Mouse (Mus musculus) kidney, embryonic 15.5 days (tissue): ENCODE results near the gene Wfs1. TPM values are rescaled to one million over a fixed set of nuclear protein-coding genes. Genes with fewer than 3 reads are reported as not detected.

ENCODE experiments used
- ATAC-seq: fragments of 200-750 bp; cut with Nextera tagmentation; replicated peaks from 2 replicates; pipeline ENCODE4 v1.8.0; 2017; ENCODE audit warnings: moderate TSS enrichment; ENCODE audit not compliant: low FRiP score
- H3K27ac ChIP-seq: fragments of 300-500 bp; sonication (generic); 2 replicates; pipeline ENCODE4 v1.5.1; 2015; ENCODE audit warnings: mild to moderate bottlenecking, inconsistent platforms
- H3K27me3 ChIP-seq: fragments of 300-500 bp; sonication (generic); 2 replicates; pipeline ENCODE4 v1.6.1; 2015; ENCODE audit warnings: inconsistent platforms
- H3K36me3 ChIP-seq: fragments of 300-500 bp; sonication (generic); 2 replicates; pipeline ENCODE4 v1.6.1; 2015; ENCODE audit warnings: inconsistent platforms
- H3K4me1 ChIP-seq: fragments of 300-500 bp; sonication (generic); 2 replicates; pipeline ENCODE4 v1.6.1; 2015; ENCODE audit warnings: inconsistent platforms
- H3K4me2 ChIP-seq: fragments of 300-500 bp; sonication (generic); 2 replicates; pipeline ENCODE4 v1.6.1; 2015; ENCODE audit warnings: moderate library complexity, mild to moderate bottlenecking, inconsistent platforms
- H3K4me3 ChIP-seq: fragments of 300-500 bp; sonication (generic); replicated peaks from 2 replicates; pipeline ENCODE4 v1.5.1; 2015; ENCODE audit warnings: mild to moderate bottlenecking, inconsistent platforms
- H3K9ac ChIP-seq: fragments of 300-500 bp; sonication (generic); 2 replicates; pipeline ENCODE4 v1.6.1; 2015; ENCODE audit warnings: mild to moderate bottlenecking, inconsistent platforms
- H3K9me3 ChIP-seq: fragments of 300-500 bp; sonication (generic); replicated peaks from 2 replicates; pipeline ENCODE4 v1.6.1; 2016; ENCODE audit warnings: inconsistent platforms
- WGBS: fragments of 180-500 bp; shearing (Covaris S2); methylation state at CpG from one replicate; pipeline ENCODE4 v1.1.7; 2015; ENCODE audit warnings: mixed read lengths; 5-methylcytosine and 5-hydroxymethylcytosine counted together
- polyA plus RNA-seq: library from polyadenylated mRNA; unstranded; fragments of >200 nt; fragmentation: Nextera tagmentation; extraction: Ambion mirVana; gene quantifications from 2 replicates; pipeline ENCODE4 v1.2.1, GENCODE M21; 2015

Wfs1 gene
- polyA plus RNA-seq, 1 experiment from 2014 or later, result 19.5 TPM

DNA sequence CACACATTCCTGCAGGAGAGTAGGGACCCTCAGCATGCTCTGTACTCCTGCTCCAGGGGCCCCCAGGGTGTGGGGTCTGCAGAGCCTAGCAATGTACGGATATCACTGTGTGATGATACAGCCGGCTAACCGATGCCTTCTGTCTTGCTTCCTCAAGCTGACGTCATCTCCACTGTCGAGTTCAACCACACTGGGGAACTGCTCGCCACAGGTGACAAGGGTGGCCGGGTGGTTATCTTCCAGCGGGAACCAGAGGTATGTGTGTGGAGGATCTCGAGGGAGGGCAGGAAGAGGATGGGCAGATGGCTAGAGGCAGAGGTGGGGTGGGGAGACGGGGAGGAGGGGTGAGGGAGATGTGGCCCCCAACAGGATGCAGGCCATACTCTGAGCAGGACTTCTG, 66.2 kb downstream of the Wfs1 start:
- no peak for ATAC-seq
- no peak overlapping the region for H3K27ac ChIP-seq
- no peaks in the 10 kb centered on the region for H3K36me3 ChIP-seq
- H3K9ac ChIP-seq, result no peak overlapping the region
- H3K4me2 ChIP-seq, result no peak overlapping the region
- no peak overlapping the region for H3K4me3 ChIP-seq
- no peaks in the 10 kb centered on the region; the same call in 1 of the 2 replicates for H3K4me1 ChIP-seq
- H3K27me3 ChIP-seq, result 0 out of 2 replicates have a peak, but pooled peaks cover 4% of the 10 kb centered on the region
- WGBS, result 75% methylated on average over 10 of the region's 10 CpGs
- no peaks in the 10 kb centered on the region for H3K9me3 ChIP-seq

GRCm38 (mm10) chr5:36921871-36922270, 67.1 kb downstream of the Wfs1 start:
- Histone ChIP-seq H3K9me3 (no peaks in the 10 kb centered on the region), H3K27me3 (0 out of 2 replicates have a peak, but pooled peaks cover 4% of the 10 kb centered on the region), H3K27ac (no peak overlapping the region), H3K4me1 (no peaks in the 10 kb centered on the region; the same call in 1 of the 2 replicates), H3K4me3 (no peak overlapping the region), H3K9ac (no peak overlapping the region), H3K4me2 (no peak overlapping the region), H3K36me3 (no peaks in the 10 kb centered on the region)
- ATAC-seq, result no peak
- 87% methylated on average over 1 of the region's 1 CpGs for WGBS

- H3K9ac ChIP-seq, result no peak overlapping the region
- 0 out of 2 replicates have a peak, but pooled peaks cover 4% of the 10 kb centered on the region for H3K27me3 ChIP-seq
- no peak overlapping the region for H3K27ac ChIP-seq
- no peak overlapping the region for H3K4me3 ChIP-seq
- H3K36me3 ChIP-seq, result no peaks in the 10 kb centered on the region
- ATAC-seq, result no peak
- H3K9me3 ChIP-seq, result no peaks in the 10 kb centered on the region
- no peak overlapping the region for H3K4me2 ChIP-seq
- no peaks in the 10 kb centered on the region; the same call in 1 of the 2 replicates for H3K4me1 ChIP-seq
- WGBS, result 35% methylated on average over 1 of the region's 1 CpGs
Observed at GRCm38 (mm10) chr5:36920072-36920471, 68.9 kb downstream of the Wfs1 start.

- Histone ChIP-seq H3K4me3 (no peak overlapping the region), H3K27me3 (peaks cover 4% of the 10 kb centered on the region; the same call in 1 of the 2 replicates), H3K27ac (no peak overlapping the region), H3K4me2 (no peak overlapping the region), H3K9me3 (no peaks in the 10 kb centered on the region), H3K4me1 (no peaks in the 10 kb centered on the region; the same call in 1 of the 2 replicates), H3K36me3 (no peaks in the 10 kb centered on the region), H3K9ac (no peak overlapping the region)
- 78% methylated on average over 7 of the region's 7 CpGs for WGBS
- no peak for ATAC-seq
Observed at GRCm38 (mm10) chr5:36918016-36918415, 71.0 kb downstream of the Wfs1 start.

DNA sequence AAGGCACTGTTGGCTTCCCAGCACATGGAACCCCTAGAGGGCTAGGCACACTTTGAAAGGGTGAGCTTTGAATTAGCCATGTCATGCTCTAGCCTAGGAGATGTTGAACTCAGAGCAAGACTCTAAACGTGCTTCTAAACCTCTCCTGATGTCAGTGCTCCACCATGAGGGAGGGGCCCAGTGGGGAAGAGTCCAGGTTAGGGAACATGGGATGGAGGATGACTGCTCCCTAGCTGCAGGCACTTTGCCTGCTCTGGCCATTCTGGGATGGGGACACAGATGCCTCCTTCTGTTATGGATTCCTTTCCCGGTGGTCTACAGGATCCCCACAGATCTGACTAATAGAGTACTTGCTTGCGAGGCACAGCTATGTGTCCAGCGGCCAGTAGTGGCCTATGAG, 71.8 kb downstream of the Wfs1 start:
- Histone ChIP-seq H3K36me3 (no peaks in the 10 kb centered on the region), H3K9me3 (no peaks in the 10 kb centered on the region), H3K9ac (no peak overlapping the region), H3K4me3 (no peak overlapping the region), H3K4me1 (no peaks in the 10 kb centered on the region; the same call in 1 of the 2 replicates), H3K4me2 (no peak overlapping the region), H3K27me3 (peaks cover 11% of the 10 kb centered on the region), H3K27ac (no peak overlapping the region)
- ATAC-seq, result no peak
- 82% methylated on average over 4 of the region's 4 CpGs for WGBS

DNA sequence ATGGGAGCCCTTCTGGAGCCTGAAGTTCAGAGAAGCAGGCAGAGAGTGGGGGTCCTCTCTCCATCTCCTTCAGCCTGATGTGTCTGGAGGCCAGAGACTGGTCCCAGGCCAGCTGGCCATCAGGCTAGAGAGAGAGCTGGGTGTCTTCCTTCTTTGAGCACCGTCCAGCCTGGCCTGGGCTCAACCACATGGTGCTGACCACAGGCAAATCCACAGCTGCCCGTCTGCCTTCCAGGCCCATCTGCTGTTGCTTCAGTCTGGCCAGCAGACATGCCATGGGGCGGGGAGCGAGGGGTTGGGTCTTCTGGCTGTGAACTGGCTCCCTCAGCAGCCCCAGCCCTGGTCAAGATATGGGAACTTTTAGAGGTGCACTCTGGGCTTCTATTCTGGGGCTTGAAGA, 72.4 kb downstream of the Wfs1 start:
- Histone ChIP-seq H3K27me3 (peaks cover 18% of the 10 kb centered on the region), H3K4me3 (no peak overlapping the region), H3K9me3 (no peaks in the 10 kb centered on the region), H3K4me1 (no peaks in the 10 kb centered on the region; the same call in 1 of the 2 replicates), H3K9ac (no peak overlapping the region), H3K4me2 (no peak overlapping the region), H3K27ac (no peak overlapping the region), H3K36me3 (no peaks in the 10 kb centered on the region)
- 80% methylated on average over 4 of the region's 4 CpGs for WGBS
- no peak for ATAC-seq

Other genes with a start within 250 kb of the Wfs1 start
- 25.6 and 26.7 TPM in 2 replicates for gene Bloc1s4, start 240.6 kb downstream of the Wfs1 start, polyA plus RNA-seq
- 474 and 520 TPM in 2 replicates for gene Mrfap1, start 192.4 kb downstream of the Wfs1 start, polyA plus RNA-seq
- gene Man2b2, start 158.6 kb downstream of the Wfs1 start, polyA plus RNA-seq, result 12.2 and 12.9 TPM in 2 replicates
- gene Ppp2r2c, start 120.7 kb downstream of the Wfs1 start, polyA plus RNA-seq, result 0.13 and 0.61 TPM in 2 replicates
- not detected in 2 replicates for gene Gm1043, start 96.2 kb upstream of the Wfs1 start, polyA plus RNA-seq